Comparison of ENCODE assay signal across 18 mouse cellular contexts in genomic region chr1:192192710-192193109, GRCm38 (mm10). TPM values are rescaled to one million over a fixed set of nuclear protein-coding genes. Genes with fewer than 3 reads are reported as not detected.
DNase-seq lines count a peak whose midpoint lies in the region; ATAC-seq and TF ChIP-seq lines count a peak whose summit lies in the region.
"Had no signal": no experiment of that assay in that cellular context is flagged by ENCODE, and none has a peak within 500 bp of the region (broad histone marks: within the 10 kb centered on the region; RNA-seq: fewer than 3 reads in every experiment).

No protein-coding gene starts in this region.

- peak; percentile 40 for TF ChIP-seq CTCF in layer of hippocampus, adult 2 months (conservative IDR thresholded peaks at IDR 0.05)

- H3K4me2 ChIP-seq in hindbrain, embryonic 16.5 days (ENCODE audit: low read length) = peak overlapping the region; percentile 88
- H3K4me2 ChIP-seq: embryonic facial prominence, embryonic 12.5 days; heart, embryonic 15.5 days; limb, embryonic 13.5 days; liver, embryonic 15.5 days had no signal

- peak in 1 of 2 experiments; percentile 15 for DNase-seq in layer of hippocampus, adult 2 months (ENCODE audit: low spot score in 2 of 2)
- no peak for DNase-seq in layer of hippocampus, adult 9-10 months (ENCODE audit: low spot score)
- DNase-seq in brain, adult 2 months (ENCODE audit: low read depth, low spot score) = peak; percentile 72
- DNase-seq in cerebellum, adult 18-20 months = peak; percentile 52 to 57
- no peak for DNase-seq in thymus, postnatal 4 days
- DNase-seq in T-cell, adult 2 months (ENCODE audit: low spot score) = no peak
- no peak for DNase-seq in frontal cortex, postnatal 25 days (ENCODE audit: low spot score in 2 of 2)
- DNase-seq: heart, adult 2 months; kidney, adult 2 months; kidney, postnatal 14 days; layer of hippocampus, adult 9-11 months had no signal

- no peaks in the 10 kb centered on the region for H3K9me3 ChIP-seq in hindbrain, embryonic 16.5 days (ENCODE audit: control insufficient read depth, low read length)
- H3K9me3 ChIP-seq: embryonic facial prominence, embryonic 12.5 days; G1E; heart, embryonic 15.5 days; limb, embryonic 13.5 days; liver, embryonic 15.5 days had no signal

- no peak for ATAC-seq in hindbrain, embryonic 16.5 days
- ATAC-seq: CD4-positive, CD25-positive, alpha-beta regulatory T cell, adult 4 months had no signal

- 63% methylated on average over 9 of the region's 9 CpGs for WGBS in hindbrain, embryonic 16.5 days

- H3K9ac ChIP-seq in hindbrain, embryonic 16.5 days (ENCODE audit: low read depth, low read length) = no peak overlapping the region
- H3K9ac ChIP-seq: embryonic facial prominence, embryonic 12.5 days; heart, embryonic 15.5 days; limb, embryonic 13.5 days; liver, embryonic 15.5 days had no signal

- peak overlapping the region; percentile 75 for H3K27ac ChIP-seq in layer of hippocampus, adult 2 months
- H3K27ac ChIP-seq in hindbrain, embryonic 16.5 days (ENCODE audit: low read depth, low read length) = no peak overlapping the region
- H3K27ac ChIP-seq: embryonic facial prominence, embryonic 12.5 days; heart, adult 2 months; heart, embryonic 15.5 days; limb, embryonic 13.5 days; liver, embryonic 15.5 days had no signal

- H3K4me3 ChIP-seq in layer of hippocampus, adult 2 months = peak overlapping the region; percentile 66
- H3K4me3 ChIP-seq in hindbrain, embryonic 16.5 days (ENCODE audit: low read length) = no peak overlapping the region
- H3K4me3 ChIP-seq: embryonic facial prominence, embryonic 12.5 days; heart, adult 2 months; heart, embryonic 15.5 days; limb, embryonic 13.5 days; liver, embryonic 15.5 days had no signal

- no peaks in the 10 kb centered on the region for H3K36me3 ChIP-seq in hindbrain, embryonic 16.5 days (ENCODE audit: control insufficient read depth, insufficient read depth, low read length)
- H3K36me3 ChIP-seq: embryonic facial prominence, embryonic 12.5 days; G1E; heart, embryonic 15.5 days; limb, embryonic 13.5 days; liver, embryonic 15.5 days had no signal

- H3K27me3 ChIP-seq in hindbrain, embryonic 16.5 days (replicated peaks; ENCODE audit: control insufficient read depth, insufficient read depth, low read length) = peaks cover 9% of the 10 kb centered on the region

- peaks cover 6% of the 10 kb centered on the region for H3K4me1 ChIP-seq in hindbrain, embryonic 16.5 days (ENCODE audit: control insufficient read depth, insufficient read depth, low read depth, low read length)
- H3K4me1 ChIP-seq: embryonic facial prominence, embryonic 12.5 days; liver, embryonic 15.5 days had no signal

RNA-seq across cellular contexts. Expression of gene Kcnh1, which starts 2.1 kb away (rescaled TPM):
- 10 to 100 TPM; 36.8 to 37.2 TPM for total RNA-seq in layer of hippocampus, adult 2 months (2021)
- polyA plus RNA-seq in hindbrain, embryonic 16.5 days (2015; fragmentation: Nextera tagmentation; extraction: Ambion mirVana) = 3.5 and 3.7 TPM in 2 replicates
- polyA plus RNA-seq: CD4-positive, CD25-positive, alpha-beta regulatory T cell, adult 4 months; G1E; liver, embryonic 15.5 days had no signal

RNA-seq across cellular contexts. Expression of gene Rcor3, which starts 54.8 kb away (rescaled TPM):
- total RNA-seq in layer of hippocampus, adult 2 months (2021) = 10 to 100 TPM; 51.1 to 55.7 TPM
- polyA plus RNA-seq in hindbrain, embryonic 16.5 days (2015; fragmentation: Nextera tagmentation; extraction: Ambion mirVana) = 40.8 and 42.1 TPM in 2 replicates

Comparison
In these comparisons a context has a peak if more than half of its experiments do, and no peak if none do; other contexts are left out.
1. DNase-seq: peak in brain, adult 2 months (single experiment) and cerebellum, adult 18-20 months (2 of 2); none in layer of hippocampus, adult 9-10 months (single experiment), thymus, postnatal 4 days (single experiment), T-cell, adult 2 months (single experiment) and frontal cortex, postnatal 25 days (0 of 2).